Mouse (Mus musculus): Measurements from ENCODE around the gene Ints6. TPM values are rescaled to one million over a fixed set of nuclear protein-coding genes. Genes with fewer than 3 reads are reported as not detected.
"Not testable (repeated sequence)": the region's sequence is repeated elsewhere in the genome, so short reads cannot be mapped to it uniquely, and the experiment has no call there.

The Ints6 gene
- total RNA-seq, 2 experiments from 2014 or later = 19.0 to 25.0 TPM

GRCm38 (mm10) chr14:62751479-62751878 lies 9.5 kb downstream of the Ints6 start:
- no peak for DNase-seq

GRCm38 (mm10) chr14:62735646-62736045 lies 25.3 kb downstream of the Ints6 start:
- no peak for DNase-seq

GRCm38 (mm10) chr14:62733666-62734065 lies 27.3 kb downstream of the Ints6 start:
- DNase-seq = no peak

- DNase-seq = peak; percentile 8
These were observed 29.1 kb downstream of the Ints6 start for GRCm38 (mm10) chr14:62731902-62732301.

GRCm38 (mm10) chr14:62724560-62724959 lies 36.4 kb downstream of the Ints6 start:
- DNase-seq = no peak

GRCm38 (mm10) chr14:62721625-62722024 lies 39.3 kb downstream of the Ints6 start:
- no peak for DNase-seq

GRCm38 (mm10) chr14:62718161-62718560 lies 42.8 kb downstream of the Ints6 start:
- no peak for DNase-seq

- no peak for DNase-seq
These were observed 87.3 kb downstream of the Ints6 start for GRCm38 (mm10) chr14:62673646-62674045.

- no peak for DNase-seq
These were observed 95.8 kb downstream of the Ints6 start for GRCm38 (mm10) chr14:62664976-62665673.

- no peak for DNase-seq
These were observed 97.6 kb downstream of the Ints6 start, which contains the start of gene Serpine3 for GRCm38 (mm10) chr14:62663367-62663766. Serpine3 (plus strand) TSS chr14:62663667.

GRCm38 (mm10) chr14:62662381-62662780 lies 98.6 kb downstream of the Ints6 start:
- no peak for DNase-seq

GRCm38 (mm10) chr14:62657469-62657868 lies 103.5 kb downstream of the Ints6 start:
- no peak for DNase-seq

GRCm38 (mm10) chr14:62655996-62656395 lies 105.0 kb downstream of the Ints6 start:
- no peak for DNase-seq

GRCm38 (mm10) chr14:62651771-62652170 lies 109.2 kb downstream of the Ints6 start:
- DNase-seq = no peak

- no peak for DNase-seq
These were observed 110.6 kb downstream of the Ints6 start for GRCm38 (mm10) chr14:62650376-62650775.

GRCm38 (mm10) chr14:62648405-62648804 lies 112.6 kb downstream of the Ints6 start:
- DNase-seq = no peak

- DNase-seq = not testable (repeated sequence)
These were observed 118.6 kb downstream of the Ints6 start for GRCm38 (mm10) chr14:62642368-62642767.

- no peak for DNase-seq
These were observed 120.6 kb downstream of the Ints6 start for GRCm38 (mm10) chr14:62640396-62640795.

GRCm38 (mm10) chr14:62639551-62639950 lies 121.4 kb downstream of the Ints6 start:
- DNase-seq = no peak

GRCm38 (mm10) chr14:62639111-62639510 lies 121.9 kb downstream of the Ints6 start:
- DNase-seq = peak; percentile 36

GRCm38 (mm10) chr14:62638345-62638702 lies 122.6 kb downstream of the Ints6 start:
- DNase-seq = no peak

GRCm38 (mm10) chr14:62637436-62638344 lies 123.3 kb downstream of the Ints6 start:
- DNase-seq = peak; percentile 25

- no peak for DNase-seq
These were observed 133.0 kb downstream of the Ints6 start for GRCm38 (mm10) chr14:62627951-62628350.
